Mouse (Mus musculus): ENCODE results near the gene Ajm1.

DNA sequence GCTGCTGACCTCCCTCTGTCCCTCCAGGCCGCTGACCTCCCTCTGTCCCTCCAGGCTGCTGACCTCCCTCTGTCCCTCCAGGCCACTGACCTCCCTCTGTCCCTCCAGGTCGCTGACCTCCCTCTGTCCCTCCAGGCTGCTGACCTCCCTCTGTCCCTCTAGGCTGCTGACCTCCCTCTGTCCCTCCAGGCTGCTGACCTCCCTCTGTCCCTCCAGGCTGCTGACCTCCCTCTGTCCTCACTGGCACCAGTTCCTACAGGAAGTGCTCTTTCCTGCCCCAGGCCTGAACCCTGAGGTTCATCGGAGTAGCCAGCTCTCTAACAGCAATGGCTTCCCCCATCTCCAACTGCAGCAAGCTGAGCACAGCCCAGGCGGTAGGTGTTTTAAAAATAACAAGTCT lies 47.2 kb upstream of the Ajm1 start:
- no peak for TF ChIP-seq CTCF (IDR thresholded peaks at IDR 0.05; ENCODE audit: borderline replicate concordance, control insufficient read depth, extremely low read depth, insufficient read depth, low read length, poor library complexity)
- TF ChIP-seq POLR2A (IDR thresholded peaks at IDR 0.05; ENCODE audit: control insufficient read depth, extremely low read depth, insufficient read depth, low read length, poor library complexity), result no peak
